Mouse (Mus musculus) lung, adult 18-20 months (tissue): ENCODE measurements at regions not wholly inside any gene's neighbourhood (a gene's known extent, or its start where the extent isn't known, plus 50 kb on each side); places are given as distances from the start of the nearest gene placed in this dataset.
A peak's percentile ranks its signal among the peaks of the same experiment; 100 is the strongest.

ENCODE experiments used
- DNase-seq, 2 experiments: peaks; one replicate each; pipeline ENCODE4 v3.0.0; 2022; ENCODE audit warnings: mixed read lengths in 2 of 2

- DNase-seq: no peak
Observed at GRCm38 (mm10) chr14:67550462-67551185, 1541.6 kb upstream of the Gulo start.

GRCm38 (mm10) chr14:67548750-67549149 is 1539.7 kb upstream of the Gulo start:
- DNase-seq: no peak

DNA sequence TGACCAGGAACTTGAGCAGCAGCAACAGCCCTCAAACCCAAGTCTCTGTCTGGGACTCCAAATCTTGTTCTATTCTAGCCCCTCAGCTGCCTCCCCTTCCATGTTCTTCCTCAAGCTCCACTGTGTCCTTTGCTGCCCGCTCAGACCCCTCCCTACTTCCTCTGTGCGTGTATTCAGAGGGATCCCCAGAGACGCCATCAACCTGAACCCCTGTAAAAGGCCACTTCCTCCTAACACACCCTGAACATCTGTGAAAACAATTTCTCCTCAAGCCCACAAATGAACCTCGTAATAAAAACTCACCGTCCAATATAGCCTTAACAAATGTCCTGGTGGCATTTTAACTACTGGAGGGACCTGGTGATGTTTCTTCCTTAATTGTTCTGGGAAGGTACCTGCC is 1536.0 kb upstream of the Gulo start:
- no peak for DNase-seq

GRCm38 (mm10) chr14:67541271-67541711 is 1532.3 kb upstream of the Gulo start:
- no peak for DNase-seq

- no peak for DNase-seq
Observed at GRCm38 (mm10) chr14:67538696-67539095, 1529.7 kb upstream of the Gulo start.

- DNase-seq: peak; percentile 14 to 47
Observed at GRCm38 (mm10) chr14:67536787-67537659, 1528.0 kb upstream of the Gulo start.

- DNase-seq: no peak
Observed at GRCm38 (mm10) chr14:67506729-67507395, 1497.9 kb upstream of the Gulo start.

DNA sequence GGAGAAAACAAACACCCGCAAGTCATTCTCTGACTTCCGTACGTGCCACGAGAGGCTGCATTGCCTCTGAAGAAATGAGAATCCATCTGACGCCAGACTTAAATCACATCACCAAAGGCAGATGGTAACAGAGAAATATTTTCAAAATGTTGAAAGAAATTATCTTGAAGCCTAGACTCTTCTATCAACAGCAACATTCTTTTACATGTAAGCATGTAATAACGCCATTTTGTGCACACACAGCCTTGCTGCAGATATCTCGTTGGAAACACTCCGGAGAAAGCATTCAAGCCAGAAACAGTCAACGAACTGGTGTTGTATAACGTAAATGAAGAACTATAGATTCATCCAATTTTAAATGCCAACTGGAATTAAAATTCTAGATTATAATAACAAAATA is 1483.1 kb upstream of the Gulo start:
- no peak for DNase-seq

GRCm38 (mm10) chr14:67486676-67487075 is 1477.7 kb upstream of the Gulo start:
- DNase-seq: no peak

DNA sequence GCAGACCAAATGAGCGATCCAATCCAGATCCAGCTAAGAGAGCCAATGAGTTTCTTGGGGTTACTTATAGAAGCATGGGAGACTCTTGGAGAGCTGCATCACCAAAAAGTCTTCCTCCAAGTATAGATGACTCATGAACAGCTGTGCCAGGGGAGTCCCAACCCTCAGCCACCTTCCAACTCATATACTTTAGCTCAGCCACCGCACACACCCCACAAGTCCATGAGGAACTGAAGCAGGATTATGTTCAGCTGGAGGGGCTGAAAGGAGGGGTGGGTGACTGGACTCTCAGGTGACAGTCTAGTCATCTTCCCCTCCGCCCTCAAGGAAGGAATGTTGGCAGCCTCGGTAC is 1476.4 kb upstream of the Gulo start:
- DNase-seq: peak in 1 of 2 experiments; percentile 10

- DNase-seq: peak in 1 of 2 experiments; percentile 37
Observed at GRCm38 (mm10) chr14:67484533-67485448, 1475.8 kb upstream of the Gulo start.
